Mouse (Mus musculus) heart, embryonic 11.5 days (tissue): Measurements from ENCODE around the gene Gpx3. TPM values are rescaled to one million over a fixed set of nuclear protein-coding genes. Genes with fewer than 3 reads are reported as not detected.

Experiments used
- polyA plus RNA-seq: library from polyadenylated mRNA; unstranded; fragments of >200 nt; fragmentation: Nextera tagmentation; extraction: Ambion mirVana; gene quantifications from 2 replicates; pipeline ENCODE4 v1.2.1, GENCODE M21; 2014

Gene Gpx3
- polyA plus RNA-seq, 1 experiment from 2014 or later: 1,579 TPM

Other genes starting within 250 kb of the Gpx3 start
- 65.6 and 70.3 TPM in 2 replicates for gene Cdc42se2, start 114.8 kb upstream of the Gpx3 start, polyA plus RNA-seq
- gene Lyrm7, start 41.5 kb upstream of the Gpx3 start, polyA plus RNA-seq: 16.5 and 19.1 TPM in 2 replicates
- 632 and 639 TPM in 2 replicates for gene Hint1, start 36.1 kb upstream of the Gpx3 start, polyA plus RNA-seq
- gene Tnip1, start 60.5 kb downstream of the Gpx3 start, polyA plus RNA-seq: 16.0 and 16.8 TPM in 2 replicates
- 300 and 370 TPM in 2 replicates for gene Anxa6, start 131.0 kb downstream of the Gpx3 start, polyA plus RNA-seq
- 16.5 and 17.1 TPM in 2 replicates for gene Ccdc69, start 175.7 kb downstream of the Gpx3 start, polyA plus RNA-seq
- gene Gm2a, start 195.7 kb downstream of the Gpx3 start, polyA plus RNA-seq: 50.0 and 51.9 TPM in 2 replicates
- not detected in 2 replicates for gene Slc36a3, start 249.3 kb downstream of the Gpx3 start, polyA plus RNA-seq